Mouse (Mus musculus) megakaryocyte, embryonic 14.5 days (primary cell): ENCODE data around the gene Dlg4.

Experiments
- FLI1 ChIP-seq: IDR thresholded peaks from 2 replicates; pipeline ENCODE4 v1.6.1; 2012; ENCODE audit warnings: low read length, inconsistent platforms, mixed read lengths
- GATA1 ChIP-seq: IDR thresholded peaks from 3 replicates; pipeline ENCODE4 v1.6.1; 2012; ENCODE audit warnings: mixed read lengths, low read length, inconsistent platforms, borderline replicate concordance

GRCm38 (mm10) chr11:69970775-69971174 lies 46.0 kb upstream of the Dlg4 start:
- TF ChIP-seq GATA1 (no peak), FLI1 (no peak)
